Mouse (Mus musculus): ENCODE measurements around the gene Fxyd4.

Fxyd4 gene

GRCm38 (mm10) chr6:117891369-117892160 is 45.9 kb downstream of the Fxyd4 start:
- no peak for DNase-seq (ENCODE audit: low spot score in 2 of 2)

GRCm38 (mm10) chr6:117890257-117890656 is 47.2 kb downstream of the Fxyd4 start:
- no peak for DNase-seq (ENCODE audit: low spot score in 2 of 2)

- no peak for DNase-seq (ENCODE audit: low spot score in 2 of 2)
Measured at GRCm38 (mm10) chr6:117888642-117889096, 48.8 kb downstream of the Fxyd4 start.

GRCm38 (mm10) chr6:117888032-117888431 is 49.5 kb downstream of the Fxyd4 start:
- no peak for DNase-seq (ENCODE audit: low spot score in 2 of 2)

- DNase-seq (ENCODE audit: low spot score in 2 of 2) = no peak
Measured at GRCm38 (mm10) chr6:117885943-117886342, 51.5 kb downstream of the Fxyd4 start.
